Mouse (Mus musculus) liver, embryonic 11.5 days (tissue): Measurements from ENCODE around the gene Lats2. TPM values are rescaled to one million over a fixed set of nuclear protein-coding genes. Genes with fewer than 3 reads are reported as not detected.
"Not testable (repeated sequence)": the region's sequence is repeated elsewhere in the genome, so short reads cannot be mapped to it uniquely, and the experiment has no call there.

Source experiments
- ATAC-seq: fragments of 200-750 bp; cut with Nextera tagmentation; replicated peaks from 2 replicates; pipeline ENCODE4 v1.8.0; 2017; ENCODE audit warnings: moderate number of reproducible peaks, mild to moderate bottlenecking, moderate TSS enrichment, moderate library complexity; ENCODE audit not compliant: low FRiP score
- DNase-seq: peaks from one replicate; pipeline ENCODE4 v3.0.0-alpha.2; 2017; ENCODE audit warnings: low spot score
- H3K27ac ChIP-seq: fragments of 300-500 bp; sonication (generic); 2 replicates; pipeline ENCODE4 v1.5.1; 2014; ENCODE audit warnings: mild to moderate bottlenecking, low read depth, low read length, control low read depth
- H3K27me3 ChIP-seq: fragments of 300-500 bp; sonication (generic); replicated peaks from 2 replicates; pipeline ENCODE4 v1.6.1; 2014; ENCODE audit warnings: low read length, mixed read lengths; ENCODE audit not compliant: control insufficient read depth, insufficient read depth
- H3K36me3 ChIP-seq: fragments of 300-500 bp; sonication (generic); 2 replicates; pipeline ENCODE4 v1.6.1; 2014; ENCODE audit warnings: mild to moderate bottlenecking, low read length, moderate library complexity, mixed read lengths; ENCODE audit not compliant: control insufficient read depth, insufficient read depth
- H3K4me1 ChIP-seq: fragments of 300-500 bp; sonication (generic); replicated peaks from 2 replicates; pipeline ENCODE4 v1.6.1; 2014; ENCODE audit warnings: low read length, mixed read lengths; ENCODE audit not compliant: control insufficient read depth, insufficient read depth
- H3K4me2 ChIP-seq: fragments of 300-500 bp; sonication (generic); 2 replicates; pipeline ENCODE4 v1.6.1; 2014; ENCODE audit warnings: mild to moderate bottlenecking, control low read depth, moderate library complexity
- H3K4me3 ChIP-seq: fragments of 300-500 bp; sonication (generic); 2 replicates; pipeline ENCODE4 v1.5.1; 2014; ENCODE audit warnings: low read depth, low read length, control low read depth
- H3K9ac ChIP-seq: fragments of 300-500 bp; sonication (generic); 2 replicates; pipeline ENCODE4 v1.6.1; 2014; ENCODE audit warnings: low read depth, low read length, control low read depth
- H3K9me3 ChIP-seq: fragments of 300-500 bp; sonication (generic); 2 replicates; pipeline ENCODE4 v1.6.1; 2016; ENCODE audit warnings: low read length, inconsistent platforms, mixed read lengths; ENCODE audit not compliant: control insufficient read depth
- WGBS: fragments of 180-500 bp; shearing (Covaris S2); extraction: QIAGEN DNeasy Blood & Tissue Kit; methylation state at CpG from one replicate; pipeline ENCODE4 v1.1.7; 2014; 5-methylcytosine and 5-hydroxymethylcytosine counted together
- polyA plus RNA-seq: library from polyadenylated mRNA; unstranded; fragments of >200 nt; fragmentation: Nextera tagmentation; extraction: Ambion mirVana; gene quantifications from 2 replicates; pipeline ENCODE4 v1.2.1, GENCODE M21; 2014

Lats2 gene
- polyA plus RNA-seq, 1 experiment from 2014 or later: 9.7 TPM

DNA sequence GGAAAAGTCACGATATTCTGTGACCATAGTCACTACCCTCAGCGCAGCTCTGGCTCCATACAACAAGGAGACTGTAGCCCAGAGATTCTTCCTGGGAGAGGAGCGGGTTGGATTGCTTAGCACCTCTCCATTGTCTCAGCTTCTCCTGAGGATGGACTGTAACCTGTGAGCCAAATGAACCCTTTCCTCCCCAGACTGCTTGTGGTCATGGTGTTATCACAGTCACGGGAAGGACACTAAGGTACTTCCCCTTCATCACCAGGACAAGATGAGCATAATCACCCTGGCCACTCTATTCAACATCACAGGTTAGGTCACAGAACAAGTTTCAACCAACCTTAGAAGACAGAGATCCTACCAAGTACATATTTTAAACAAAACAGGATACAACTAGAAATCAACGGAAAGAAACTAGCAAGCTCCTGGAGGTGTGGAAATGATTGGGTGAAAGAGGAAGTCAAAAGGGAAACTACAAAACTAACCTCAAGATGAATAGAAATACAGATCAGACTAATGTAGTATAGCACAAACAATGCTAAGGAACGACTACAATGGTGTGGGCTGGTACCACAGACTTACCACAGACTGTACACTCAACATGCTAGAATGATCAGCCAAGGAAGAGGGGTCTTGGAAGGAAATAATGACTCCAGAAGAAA is 14.1 kb upstream of the Lats2 start:
- Histone ChIP-seq H3K4me3 (no peak overlapping the region), H3K36me3 (no peaks in the 10 kb centered on the region), H3K27me3 (no peaks in the 10 kb centered on the region), H3K4me1 (no peaks in the 10 kb centered on the region), H3K27ac (no peak overlapping the region), H3K9me3 (no peaks in the 10 kb centered on the region), H3K4me2 (no peak overlapping the region), H3K9ac (no peak overlapping the region)
- DNase-seq (no peak), ATAC-seq (no peak)
- 54% methylated on average over 6 of the region's 6 CpGs for WGBS

- no peak overlapping the region for H3K4me3 ChIP-seq
- WGBS: 89% methylated on average over 5 of the region's 5 CpGs
Measured at GRCm38 (mm10) chr14:57769102-57769501, 10.9 kb upstream of the Lats2 start.

GRCm38 (mm10) chr14:57760447-57761412 is 2.5 kb upstream of the Lats2 start:
- Histone ChIP-seq H3K4me3 (no peak overlapping the region), H3K36me3 (no peaks in the 10 kb centered on the region), H3K27ac (no peak overlapping the region), H3K9me3 (no peaks in the 10 kb centered on the region), H3K27me3 (no peaks in the 10 kb centered on the region), H3K4me2 (no peak overlapping the region), H3K4me1 (no peaks in the 10 kb centered on the region), H3K9ac (no peak overlapping the region)
- no peak for DNase-seq
- ATAC-seq: no peak
- WGBS: 72% methylated on average over 10 of the region's 10 CpGs

More at GRCm38 (mm10) chr14:57769102-57769501, 10.9 kb upstream of the Lats2 start:
- ATAC-seq (no peak), DNase-seq (no peak)
- H3K9me3 ChIP-seq: no peaks in the 10 kb centered on the region
- H3K27me3 ChIP-seq: no peaks in the 10 kb centered on the region
- H3K9ac ChIP-seq: no peak overlapping the region
- no peaks in the 10 kb centered on the region for H3K36me3 ChIP-seq
- no peak overlapping the region for H3K4me2 ChIP-seq
- H3K27ac ChIP-seq: no peak overlapping the region
- no peaks in the 10 kb centered on the region for H3K4me1 ChIP-seq

- Histone ChIP-seq H3K27me3 (no peaks in the 10 kb centered on the region), H3K9me3 (no peaks in the 10 kb centered on the region), H3K4me1 (peaks cover 22% of the 10 kb centered on the region), H3K9ac (no peak overlapping the region), H3K4me3 (no peak overlapping the region), H3K27ac (no peak overlapping the region), H3K4me2 (no peak overlapping the region), H3K36me3 (no peaks in the 10 kb centered on the region)
- 77% methylated on average over 4 of the region's 4 CpGs for WGBS
- no peak for DNase-seq
- no peak for ATAC-seq
Measured at GRCm38 (mm10) chr14:57756094-57756493, 2.1 kb downstream of the Lats2 start.

DNA sequence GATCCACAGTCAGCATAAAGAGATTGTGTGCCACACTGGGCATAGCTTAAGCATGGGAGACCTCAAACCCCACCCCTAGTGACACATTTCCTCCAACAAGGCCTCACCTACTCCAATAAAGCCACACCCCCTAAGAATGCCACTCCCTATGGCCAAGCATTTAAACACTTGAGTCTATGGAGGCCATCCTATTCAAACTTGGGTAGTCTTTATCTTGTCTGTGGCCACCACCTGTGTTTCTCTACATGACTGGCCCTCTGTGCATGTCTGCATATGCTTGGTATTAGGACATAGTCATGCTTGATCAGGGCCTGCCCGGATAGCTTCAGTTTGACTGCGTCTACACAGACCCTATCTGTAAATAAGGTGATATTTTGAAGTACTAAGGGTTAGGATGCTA is 2.5 kb downstream of the Lats2 start:
- Histone ChIP-seq H3K4me3 (no peak overlapping the region), H3K4me2 (no peak overlapping the region), H3K27ac (no peak overlapping the region), H3K36me3 (no peaks in the 10 kb centered on the region), H3K9me3 (no peaks in the 10 kb centered on the region), H3K9ac (no peak overlapping the region), H3K4me1 (peaks cover 22% of the 10 kb centered on the region), H3K27me3 (no peaks in the 10 kb centered on the region)
- ATAC-seq: peak; percentile 62
- no peak for DNase-seq
- 78% methylated on average over 2 of the region's 2 CpGs for WGBS

DNA sequence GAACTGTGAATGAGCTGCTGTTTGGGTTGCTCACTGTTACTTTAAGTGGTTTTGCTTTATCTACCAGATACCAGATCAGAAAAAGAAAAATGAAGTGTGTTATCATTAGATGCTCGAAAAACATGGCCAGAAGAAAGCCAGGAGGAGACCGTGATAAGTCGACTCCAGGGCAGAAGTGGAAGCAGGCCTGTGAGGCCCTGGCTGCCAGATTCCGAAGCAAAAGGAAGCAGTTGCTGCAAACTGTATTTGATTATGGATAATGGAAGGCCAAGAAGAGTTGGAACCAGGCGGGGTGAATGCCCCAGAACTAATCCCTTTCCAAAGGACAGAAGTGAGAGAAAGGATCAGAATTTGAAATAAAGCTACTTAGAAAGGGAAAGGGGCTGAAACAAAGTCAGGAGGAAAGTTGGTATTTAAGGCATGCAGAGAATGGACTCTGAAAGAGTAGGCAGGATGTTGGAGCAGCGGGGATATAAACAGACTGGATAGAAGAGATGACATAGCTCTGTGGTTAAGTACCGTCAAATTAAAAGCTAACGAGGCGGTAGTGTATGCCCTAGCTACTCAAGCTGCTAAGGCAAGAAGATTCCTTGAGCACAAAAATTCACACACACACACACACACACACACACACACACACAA is 4.7 kb downstream of the Lats2 start:
- Histone ChIP-seq H3K9me3 (no peaks in the 10 kb centered on the region), H3K4me1 (peaks cover 25% of the 10 kb centered on the region), H3K9ac (no peak overlapping the region), H3K27ac (peak overlapping the region; percentile 59), H3K4me3 (no peak overlapping the region), H3K4me2 (peak overlapping the region; percentile 40), H3K36me3 (no peaks in the 10 kb centered on the region), H3K27me3 (no peaks in the 10 kb centered on the region)
- ATAC-seq: peak; percentile 80
- DNase-seq: peak; percentile 36
- 19% methylated on average over 9 of the region's 9 CpGs for WGBS

GRCm38 (mm10) chr14:57751006-57751405 is 7.2 kb downstream of the Lats2 start:
- peak; percentile 77 for ATAC-seq
- not testable (repeated sequence) for H3K4me3 ChIP-seq, H3K27me3 ChIP-seq, H3K9ac ChIP-seq, H3K27ac ChIP-seq, H3K4me2 ChIP-seq, H3K36me3 ChIP-seq, DNase-seq, H3K9me3 ChIP-seq
- peaks cover 25% of the 10 kb centered on the region for H3K4me1 ChIP-seq

GRCm38 (mm10) chr14:57749501-57749900 is 8.7 kb downstream of the Lats2 start:
- 62% methylated on average over 2 of the region's 2 CpGs for WGBS
- Histone ChIP-seq H3K4me2 (no peak overlapping the region), H3K9me3 (no peaks in the 10 kb centered on the region), H3K27ac (no peak overlapping the region), H3K36me3 (no peaks in the 10 kb centered on the region), H3K27me3 (peaks cover 13% of the 10 kb centered on the region), H3K9ac (no peak overlapping the region), H3K4me1 (peaks cover 25% of the 10 kb centered on the region), H3K4me3 (no peak overlapping the region)
- DNase-seq (no peak), ATAC-seq (no peak)
